Mouse (Mus musculus) ovary, adult 18-20 months (tissue): ENCODE data around the gene Fntb.
"Not testable (repeated sequence)": the region's sequence is repeated elsewhere in the genome, so short reads cannot be mapped to it uniquely, and the experiment has no call there.

ENCODE experiments used
- DNase-seq: peaks from one replicate; pipeline ENCODE4 v3.0.0; 2022; ENCODE audit warnings: low spot score, mixed read lengths

Fntb gene

DNA sequence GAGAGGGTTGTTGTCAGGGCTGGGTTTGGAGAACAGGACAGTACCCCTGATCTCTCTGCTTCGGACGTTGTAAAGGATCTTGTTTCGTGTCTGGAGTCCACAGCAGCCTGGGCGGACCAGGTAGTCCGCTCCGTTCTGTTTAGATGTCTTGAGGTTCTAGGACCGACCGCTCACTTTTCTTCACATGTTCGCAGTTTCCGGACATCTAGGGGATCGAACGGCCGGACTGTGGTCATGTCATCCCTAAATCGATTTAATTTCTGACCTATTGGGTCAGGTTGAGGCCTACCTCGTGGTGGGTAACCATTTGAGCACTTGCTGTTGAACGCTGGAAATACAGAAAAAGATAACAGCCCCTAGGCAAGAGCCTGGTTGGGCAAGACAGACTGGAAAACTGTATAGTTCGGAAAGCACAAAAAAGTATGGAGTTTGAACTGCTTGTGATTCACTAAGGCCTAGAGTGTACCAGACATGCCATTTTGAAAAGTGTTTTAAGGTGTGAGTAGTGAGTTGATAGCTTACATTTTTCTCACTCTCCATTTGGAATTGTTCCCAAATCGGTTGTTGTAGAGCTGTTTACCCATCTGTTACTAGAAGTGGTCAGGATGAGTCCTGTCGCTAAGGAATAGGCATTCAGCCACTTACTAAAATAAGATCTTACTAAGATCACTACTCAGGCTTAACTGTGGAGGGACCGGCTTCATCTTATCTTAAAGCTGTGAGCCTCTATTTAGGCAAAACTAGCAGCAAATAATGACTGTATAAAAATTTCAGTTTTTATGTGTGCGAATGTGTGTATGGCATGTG lies 72.7 kb downstream of the Fntb start:
- DNase-seq = no peak

DNA sequence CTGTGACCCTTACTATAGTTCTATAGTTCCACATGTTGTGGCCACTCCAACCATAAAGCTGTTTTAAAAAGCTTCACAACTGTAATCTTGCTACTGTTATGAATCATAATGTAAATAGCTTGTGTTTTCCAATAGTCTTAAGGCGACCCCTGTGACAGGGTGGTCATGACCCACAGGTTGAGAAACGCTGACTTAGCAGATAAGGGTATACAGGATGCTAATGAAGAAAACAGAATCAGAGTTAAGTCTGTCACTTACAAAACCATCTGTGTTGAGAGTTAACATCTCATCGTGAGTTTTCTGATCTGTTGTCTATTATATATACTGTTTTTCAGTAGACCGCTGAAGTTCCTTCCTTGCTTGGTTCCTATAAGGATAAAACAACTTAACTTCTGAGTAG lies 73.9 kb downstream of the Fntb start:
- no peak for DNase-seq

DNA sequence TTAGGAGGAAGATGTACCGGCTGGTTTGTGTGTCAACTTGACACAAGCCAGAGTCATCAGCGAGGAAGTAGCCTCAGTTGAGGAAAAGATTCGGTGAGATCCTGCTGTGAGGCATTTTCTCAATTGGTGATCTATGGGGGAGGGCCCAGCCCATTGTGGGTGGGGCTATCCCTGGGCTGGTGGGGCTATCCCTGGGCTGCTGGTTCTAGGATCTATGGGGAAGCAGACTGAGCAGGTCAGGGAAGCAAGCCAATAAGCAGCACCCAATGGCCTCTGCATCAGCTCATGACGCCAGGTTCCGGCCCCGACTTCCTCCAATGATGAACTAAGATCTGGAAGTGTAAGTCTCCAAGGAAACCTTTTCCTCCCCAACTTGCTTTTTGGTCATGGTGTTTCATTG lies 74.7 kb downstream of the Fntb start:
- DNase-seq = no peak

DNA sequence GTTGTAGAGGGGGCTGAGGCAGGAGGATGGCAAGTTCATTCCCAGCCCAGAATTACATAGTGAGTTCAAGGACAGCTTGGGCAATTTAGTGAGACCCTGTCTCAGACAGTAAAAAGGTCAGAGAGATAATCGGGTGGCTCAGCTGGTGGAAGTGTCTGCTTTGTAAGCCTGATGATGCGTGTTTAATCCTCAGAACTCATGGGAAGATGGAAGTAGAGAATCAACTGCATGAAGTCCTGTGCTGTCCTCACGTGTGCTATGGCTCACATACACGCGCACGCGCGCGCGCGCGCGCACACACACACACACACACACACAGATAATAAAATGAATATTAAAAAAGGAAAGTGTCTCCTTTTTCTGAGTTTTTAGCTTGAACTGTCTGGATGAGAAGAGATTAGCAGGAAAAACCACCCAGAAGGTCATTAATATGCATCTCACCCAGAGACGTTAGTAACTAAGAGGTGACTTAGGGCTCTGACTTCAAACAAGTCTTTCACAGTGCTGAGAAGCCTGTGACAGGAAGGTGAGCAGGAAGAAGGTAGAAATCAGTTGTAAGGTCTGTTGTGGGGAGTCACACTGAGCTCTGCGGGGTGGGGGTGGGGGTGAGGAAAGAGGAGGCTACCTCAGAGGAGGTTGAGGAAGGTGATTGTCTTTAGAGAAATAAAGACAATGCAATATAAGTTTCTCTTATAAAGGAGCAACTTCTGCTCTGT lies 79.1 kb downstream of the Fntb start:
- DNase-seq = no peak

DNA sequence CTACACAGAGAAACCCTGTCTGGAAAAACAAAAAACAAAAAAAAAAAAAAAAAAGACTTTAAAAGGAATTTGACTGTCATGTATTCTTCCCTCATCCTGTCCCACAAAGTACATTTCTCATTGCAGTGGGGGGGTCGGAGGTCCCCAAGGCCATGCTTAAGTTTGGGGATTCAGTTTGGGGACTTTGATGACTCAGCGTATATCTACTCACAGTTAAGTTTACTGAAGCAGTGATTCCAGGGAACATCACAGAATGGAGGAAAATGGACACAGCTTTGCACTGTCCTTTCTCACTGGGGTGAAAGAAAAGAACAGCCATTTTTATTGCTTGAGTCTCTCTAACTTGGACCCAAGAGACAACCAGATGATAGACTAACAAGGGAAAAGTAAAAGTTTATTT lies 87.0 kb downstream of the Fntb start:
- no peak for DNase-seq

DNA sequence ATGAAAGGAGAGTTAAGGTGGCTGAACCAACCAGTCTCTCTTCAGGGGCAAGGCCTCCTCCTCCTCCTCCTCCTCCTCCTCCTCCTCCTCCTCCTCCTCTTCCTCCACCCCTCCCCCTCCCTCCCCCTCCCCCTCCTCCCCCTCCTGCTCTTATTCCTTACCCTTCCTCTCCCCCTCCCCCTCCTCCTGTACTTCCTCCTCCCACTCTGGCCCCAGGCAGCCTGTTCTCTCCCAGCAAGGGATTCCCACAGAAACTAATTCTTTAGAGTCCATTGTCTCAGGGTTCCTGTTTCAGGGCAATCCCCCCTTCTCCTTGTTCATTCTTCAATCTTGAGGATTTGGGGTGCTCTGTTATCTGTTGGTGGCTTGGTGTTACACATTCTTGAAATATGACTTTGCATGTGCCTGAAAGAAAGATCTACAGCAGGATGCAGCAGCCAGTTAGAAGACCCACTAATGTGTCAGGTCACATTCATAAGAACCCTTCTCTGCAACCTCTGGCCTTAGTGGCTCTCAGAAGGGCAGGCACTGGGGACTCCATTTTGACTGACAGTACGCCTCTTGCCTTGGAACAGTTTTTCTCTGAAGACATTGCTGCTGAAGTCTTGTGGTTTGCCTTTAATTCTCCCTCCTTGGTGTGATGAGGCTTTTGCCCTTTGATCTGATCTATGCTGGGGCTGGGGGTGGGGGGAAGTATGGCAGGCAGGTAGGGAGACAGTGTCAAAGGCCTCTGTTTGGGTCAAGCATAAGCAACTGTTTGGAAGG lies 88.2 kb downstream of the Fntb start:
- DNase-seq = no peak

DNA sequence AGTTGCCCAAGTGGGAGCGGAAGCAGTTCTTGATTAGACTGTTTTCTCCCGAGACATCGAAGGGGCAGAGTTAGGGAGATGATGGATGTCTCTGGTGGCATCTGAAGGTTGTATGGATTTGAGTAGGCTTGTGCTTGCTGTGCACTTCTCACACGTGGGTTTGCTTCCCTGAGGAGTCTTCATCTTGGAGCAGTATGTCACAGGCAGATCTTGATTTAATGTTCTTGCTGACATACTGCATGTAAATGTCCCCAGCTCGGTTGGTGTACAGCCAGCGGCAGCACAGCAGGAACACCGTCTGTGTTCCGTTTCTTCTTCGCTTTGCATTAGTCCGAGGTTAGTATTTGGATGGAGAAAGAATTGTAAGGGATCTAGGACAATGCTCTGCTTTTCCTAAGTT lies 91.7 kb downstream of the Fntb start:
- no peak for DNase-seq

DNA sequence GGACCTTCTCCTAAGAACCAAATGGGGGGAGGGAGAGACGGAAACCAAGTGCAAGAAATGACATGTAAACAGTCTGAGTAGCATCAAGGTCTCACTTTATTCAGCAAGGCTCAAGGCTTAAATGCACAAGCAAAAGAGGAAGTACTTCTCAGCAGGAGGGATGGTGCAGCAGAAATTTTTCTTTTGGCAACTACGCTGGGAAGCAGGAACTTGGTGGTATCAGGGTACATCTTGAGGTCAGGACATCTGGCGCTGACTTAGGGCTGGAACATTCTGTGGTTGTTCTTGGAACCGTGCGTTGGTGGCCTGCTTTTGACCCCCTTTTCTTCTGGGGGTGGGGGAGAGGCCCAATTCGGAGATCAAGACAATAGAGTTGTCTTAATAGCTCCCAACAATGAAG lies 93.4 kb downstream of the Fntb start:
- DNase-seq = not testable (repeated sequence)

DNA sequence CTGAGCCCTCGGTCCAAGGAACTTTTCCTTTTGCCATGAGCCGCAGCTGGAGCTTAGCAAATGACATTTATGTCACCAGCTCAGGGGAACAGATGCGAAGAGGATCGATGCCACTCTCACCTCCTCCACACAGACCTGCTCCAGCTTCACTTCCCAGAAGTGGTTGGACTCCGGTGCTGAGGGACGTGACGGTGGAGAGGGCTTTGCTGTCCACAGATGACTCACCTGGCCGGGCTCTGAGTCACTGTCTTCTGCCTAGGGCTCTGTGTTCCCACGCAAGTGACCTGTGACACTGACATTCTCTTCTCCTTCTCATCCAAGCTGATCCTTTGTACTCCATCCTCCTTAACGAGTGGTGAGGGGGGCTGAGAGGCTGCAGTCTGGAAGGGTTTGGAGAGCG lies 98.3 kb downstream of the Fntb start:
- DNase-seq = no peak

DNA sequence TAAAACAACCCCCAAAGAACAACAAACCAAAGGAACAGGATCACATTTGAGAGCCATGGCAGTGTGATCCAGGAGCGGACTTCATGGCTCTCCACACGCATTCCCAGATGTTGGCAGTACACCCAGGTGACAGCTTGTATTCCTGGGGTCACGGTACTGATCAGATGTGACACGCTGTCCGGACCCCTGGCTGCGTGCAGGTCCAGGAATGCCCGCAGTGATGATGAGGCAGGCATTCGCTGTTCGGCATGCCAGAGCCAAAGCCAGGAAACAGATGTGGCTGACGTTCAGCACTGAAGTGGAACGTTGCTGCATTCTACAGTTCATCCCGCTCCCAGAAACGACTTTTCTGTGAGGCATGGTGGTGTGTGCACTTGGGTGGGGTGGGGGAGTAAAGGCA lies 99.9 kb downstream of the Fntb start:
- DNase-seq = no peak

DNA sequence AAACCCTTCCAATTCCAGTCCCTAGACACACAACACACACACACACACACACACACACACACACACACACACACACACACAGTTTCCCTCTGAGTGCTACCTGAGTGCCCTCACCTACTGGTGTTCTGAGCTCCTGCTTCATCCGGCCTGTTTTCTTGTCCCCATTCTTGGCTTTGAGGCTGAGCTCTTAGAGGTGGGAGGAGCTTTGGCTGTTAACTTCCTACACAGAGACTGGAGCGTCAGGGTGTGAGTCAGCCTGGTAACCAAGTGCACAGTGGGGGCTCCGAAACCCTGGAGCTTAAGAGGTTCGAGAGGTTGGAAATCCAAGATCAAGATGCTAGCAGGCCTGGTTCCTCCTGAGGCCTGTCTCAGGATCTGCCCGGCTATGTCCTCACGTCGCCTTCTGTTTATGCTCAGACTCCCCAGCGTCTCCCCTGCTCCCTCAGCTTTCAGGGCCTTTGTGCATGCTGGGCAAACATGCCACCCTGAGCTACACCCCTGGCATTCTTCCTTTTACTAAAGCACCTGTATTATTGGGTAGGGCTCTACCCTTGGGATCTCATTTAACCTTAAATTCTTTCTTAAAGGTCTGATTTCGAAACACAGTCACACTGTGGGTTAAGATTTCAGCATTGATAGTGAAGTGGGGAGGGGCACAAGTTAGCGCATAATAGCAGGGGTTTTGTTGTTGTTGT lies 102.3 kb downstream of the Fntb start:
- no peak for DNase-seq

DNA sequence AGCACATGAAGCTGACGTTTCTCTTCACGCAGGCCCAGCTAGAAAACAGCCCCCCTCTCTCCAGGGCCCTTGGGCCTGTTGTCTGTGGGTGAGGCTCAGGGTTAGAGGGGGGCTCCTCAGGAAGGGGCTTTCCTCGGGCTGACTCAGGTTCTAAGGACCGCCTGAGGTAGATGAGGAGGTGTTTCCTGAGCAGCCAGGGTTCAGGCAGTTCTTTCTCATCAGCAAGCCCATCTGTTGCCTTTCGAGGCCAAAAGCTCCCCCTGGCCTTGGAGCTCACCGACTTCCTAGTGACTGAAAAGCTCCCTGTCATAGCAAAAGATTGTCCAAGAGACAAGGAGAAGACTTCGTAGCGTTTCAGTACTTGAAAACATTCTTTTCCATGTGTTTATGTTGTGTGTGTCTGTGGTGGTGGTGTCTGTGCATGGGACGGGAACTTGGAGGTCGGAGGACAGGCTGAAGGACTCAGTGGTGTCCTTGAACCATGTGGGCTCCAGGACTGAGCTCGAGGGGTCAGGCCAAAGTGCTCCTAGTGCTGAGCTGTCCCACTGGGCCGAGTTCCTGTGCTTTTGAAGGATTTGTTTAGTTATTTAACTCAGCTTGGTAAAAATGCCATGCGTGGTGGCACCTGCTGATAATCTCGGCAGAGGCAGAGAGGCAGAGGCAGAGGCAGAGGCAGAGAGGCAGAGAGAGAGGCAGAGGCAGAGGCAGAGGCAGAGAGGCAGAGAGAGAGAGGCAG lies 103.2 kb downstream of the Fntb start:
- no peak for DNase-seq

DNA sequence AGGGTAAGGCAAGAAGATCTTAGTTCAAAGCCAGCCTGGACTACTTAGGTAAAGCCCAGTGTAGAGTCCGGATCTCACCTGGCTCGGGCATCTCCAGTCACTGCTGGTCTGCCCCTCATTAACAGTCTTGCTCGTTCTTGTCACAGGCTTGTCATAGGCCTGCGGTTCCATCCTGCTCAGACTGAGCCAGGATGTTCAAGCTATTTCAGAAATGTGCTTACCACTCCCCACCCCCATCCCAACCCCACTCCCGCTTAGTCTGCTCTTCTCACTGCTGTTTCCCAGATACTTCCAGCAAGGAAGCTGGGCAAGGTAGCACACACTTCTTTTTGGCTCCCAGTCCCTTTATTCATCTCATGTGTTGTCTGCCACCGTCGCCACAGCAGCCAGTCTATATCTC lies 104.2 kb downstream of the Fntb start:
- no peak for DNase-seq

DNA sequence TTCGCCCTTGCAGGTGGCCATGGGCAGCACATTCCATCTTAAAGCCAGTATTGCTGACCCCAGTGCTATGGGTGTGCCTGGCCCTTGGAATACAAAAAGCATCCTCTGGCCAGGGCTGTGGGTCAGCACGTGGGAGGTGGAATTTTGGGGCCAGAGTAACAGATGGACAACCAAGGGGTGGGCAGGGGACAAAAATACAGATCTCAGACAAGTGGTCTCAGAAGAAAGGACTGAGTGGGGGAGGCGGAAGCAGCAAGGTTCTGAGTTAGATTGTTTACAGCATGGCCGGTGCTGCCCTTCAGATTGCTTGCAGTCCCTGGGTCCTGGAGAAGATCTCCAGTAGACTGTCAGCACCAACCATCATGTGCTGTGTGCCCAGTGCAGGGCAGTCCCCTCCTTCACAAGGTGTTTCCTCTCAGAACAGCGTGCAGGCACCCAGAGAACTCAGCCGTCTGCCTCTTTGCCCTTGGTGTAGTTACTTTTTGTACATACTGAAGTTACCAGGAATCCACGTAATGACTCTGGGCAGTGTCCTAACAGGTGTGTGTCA lies 107.5 kb downstream of the Fntb start:
- no peak for DNase-seq

DNA sequence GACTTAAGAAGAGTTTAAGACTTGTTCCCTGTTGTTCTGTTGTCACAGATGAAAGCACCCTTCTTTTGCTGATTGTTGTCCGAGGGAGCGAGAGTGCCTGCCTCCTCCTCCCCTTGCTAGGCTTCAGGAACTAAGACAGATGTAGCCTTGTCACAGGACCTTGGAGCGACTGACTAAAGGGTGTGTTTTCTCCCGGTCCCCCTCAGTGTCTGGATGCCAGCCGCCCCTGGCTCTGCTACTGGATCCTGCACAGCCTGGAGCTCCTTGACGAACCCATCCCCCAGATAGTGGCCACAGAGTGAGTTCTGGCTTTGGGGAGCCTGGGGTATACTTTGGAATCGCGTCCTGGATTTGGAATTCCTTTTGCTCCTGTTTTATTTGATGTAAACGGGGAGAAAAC lies 109.4 kb downstream of the Fntb start:
- DNase-seq = no peak

DNA sequence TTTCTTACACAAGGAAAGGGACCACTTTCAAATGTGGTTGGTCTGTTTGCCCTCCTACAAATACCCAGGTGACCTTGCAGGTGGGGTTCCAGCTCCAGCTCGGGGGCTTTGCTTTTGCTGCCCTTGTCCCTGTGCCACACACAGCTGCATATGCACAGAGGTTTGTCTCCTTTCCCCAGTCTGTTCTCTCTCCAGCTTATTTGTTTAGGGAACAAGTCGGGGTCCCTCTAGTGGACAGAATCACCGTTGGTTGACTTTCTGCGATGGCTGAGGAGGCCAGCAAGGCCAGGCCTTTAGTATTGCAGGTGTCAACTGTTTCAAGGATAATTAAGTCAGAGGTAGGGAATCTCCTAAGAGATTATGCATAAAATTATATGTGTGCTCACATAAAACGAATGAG lies 113.9 kb downstream of the Fntb start:
- DNase-seq = peak; percentile 40

DNA sequence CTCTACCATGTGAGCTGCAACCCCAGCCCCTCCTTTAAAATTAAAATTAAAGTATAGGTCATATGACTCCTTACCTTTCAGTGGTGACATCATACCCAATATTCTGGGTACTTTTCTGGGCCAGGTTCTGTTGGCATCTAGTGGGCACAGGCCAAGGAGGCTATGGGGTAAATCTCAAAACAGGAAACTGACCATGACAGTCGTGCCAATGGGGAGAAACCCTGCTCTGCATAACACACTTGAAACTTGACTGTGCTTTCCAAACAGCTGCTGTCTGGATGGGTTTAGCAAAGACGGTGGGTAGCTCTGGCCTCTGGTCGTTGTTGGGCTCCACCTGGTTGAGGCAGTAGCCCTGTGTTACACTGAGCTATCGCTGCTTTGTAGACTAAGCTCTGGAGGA lies 114.7 kb downstream of the Fntb start:
- no peak for DNase-seq

DNA sequence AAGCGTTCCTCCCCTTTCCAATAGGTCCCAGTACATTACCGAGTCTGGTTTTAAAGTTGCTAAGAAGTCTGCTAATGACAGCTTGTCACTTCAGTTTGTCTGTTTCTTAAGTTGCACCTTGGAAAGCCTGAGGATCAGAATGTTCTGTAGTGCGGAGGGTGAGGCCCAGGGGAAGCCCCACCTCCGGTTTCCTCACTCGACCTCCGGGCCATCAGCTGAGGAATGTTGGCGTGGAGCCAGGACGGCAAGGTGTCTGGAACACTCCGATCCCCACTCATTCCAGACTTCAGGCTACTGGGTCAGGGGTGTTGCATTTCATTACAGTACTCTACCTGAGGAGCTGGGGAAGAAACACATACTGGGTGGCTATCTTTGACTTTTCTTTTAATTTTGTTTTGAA lies 118.4 kb downstream of the Fntb start:
- peak; percentile 64 for DNase-seq

DNA sequence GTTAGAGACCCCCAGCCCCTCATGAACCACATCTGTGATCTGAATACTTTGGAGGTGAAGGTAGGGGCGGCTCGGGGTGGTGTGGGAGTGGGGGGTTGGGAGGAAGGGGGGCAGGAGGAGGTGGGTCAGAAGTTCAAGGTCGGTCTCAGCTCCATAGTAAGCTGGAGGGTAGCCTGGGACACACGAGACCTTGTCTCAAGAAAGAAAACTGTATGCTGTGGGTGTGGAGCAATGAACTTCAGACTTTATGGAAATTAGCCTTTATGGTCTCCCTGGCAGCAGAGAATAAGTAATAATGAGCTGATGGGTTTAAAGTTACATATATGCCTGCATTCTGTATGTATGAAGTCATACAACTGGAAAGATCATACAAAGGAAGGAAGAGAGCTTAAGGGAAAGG lies 119.7 kb downstream of the Fntb start:
- DNase-seq = no peak

DNA sequence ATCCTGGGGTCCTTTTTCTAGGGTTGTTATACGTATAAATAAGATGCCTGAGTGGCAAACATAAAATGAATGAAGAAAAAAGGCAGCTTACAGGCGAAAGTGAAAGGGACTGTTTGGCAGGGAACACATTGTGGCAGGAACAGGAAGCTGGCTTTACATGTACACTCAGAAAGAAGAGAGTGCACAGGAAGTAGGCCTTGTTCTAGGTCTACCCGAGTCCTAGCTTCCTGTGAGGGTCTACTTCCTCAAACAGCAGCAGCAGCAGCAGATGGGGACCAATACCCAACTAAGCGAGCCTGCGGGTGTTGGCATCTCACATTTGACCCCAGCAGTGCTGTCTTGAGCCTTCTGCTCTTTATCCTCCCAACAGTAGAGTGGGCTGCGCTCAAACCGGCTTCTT lies 121.4 kb downstream of the Fntb start:
- DNase-seq = no peak

DNA sequence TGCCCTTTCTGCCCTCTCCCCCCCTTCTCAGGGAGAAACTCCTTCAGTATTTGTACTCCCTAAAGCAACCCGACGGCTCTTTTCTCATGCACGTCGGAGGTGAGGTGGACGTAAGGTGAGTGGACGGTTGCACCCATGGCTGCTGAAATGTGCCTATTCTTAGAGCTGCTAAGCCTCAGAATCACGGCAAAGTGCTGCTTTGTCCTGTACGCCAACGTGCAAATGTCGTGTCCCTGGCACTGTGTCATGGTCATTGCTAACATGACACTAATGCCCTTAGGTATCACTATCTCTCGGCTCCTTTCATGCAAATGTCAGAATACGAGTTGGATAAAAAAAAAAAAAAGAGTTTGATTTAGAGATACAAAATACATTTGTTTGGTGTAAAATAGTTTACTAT lies 122.6 kb downstream of the Fntb start:
- DNase-seq = no peak
